Mouse (Mus musculus): ENCODE data around the gene Tmem176b. TPM values are rescaled to one million over a fixed set of nuclear protein-coding genes. Genes with fewer than 3 reads are reported as not detected.

Gene Tmem176b
- polyA plus RNA-seq, 1 experiment from 2014 or later: 143 TPM

DNA sequence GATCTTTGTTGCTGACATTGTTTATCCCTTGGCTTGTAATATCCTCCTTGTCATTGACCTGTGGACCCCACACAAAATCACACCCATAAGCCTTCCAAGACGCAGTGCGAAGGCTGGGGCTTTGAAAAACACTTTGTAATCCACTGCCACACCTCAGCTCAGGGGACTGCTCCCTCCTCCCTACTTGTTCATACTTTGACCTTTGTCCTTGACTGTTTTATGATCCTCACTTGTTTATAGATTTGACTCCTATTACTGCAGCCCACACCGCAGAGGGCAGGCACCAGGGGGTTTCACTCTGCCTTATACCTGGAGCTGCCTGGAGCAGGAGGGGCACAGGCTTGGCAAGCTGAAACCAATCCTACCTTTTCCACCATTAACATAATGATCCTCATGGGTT lies 23.4 kb upstream of the Tmem176b start:
- Histone ChIP-seq H3K4me3 (ENCODE audit: low read length) (no peak overlapping the region), H3K36me3 (ENCODE audit: control insufficient read depth, insufficient read depth, low read length) (no peaks in the 10 kb centered on the region), H3K4me2 (ENCODE audit: low read length) (no peak overlapping the region), H3K9ac (ENCODE audit: low read depth, low read length) (no peak overlapping the region), H3K9me3 (ENCODE audit: control insufficient read depth, low read length) (no peaks in the 10 kb centered on the region), H3K4me1 (ENCODE audit: control insufficient read depth, insufficient read depth, low read depth, low read length) (no peaks in the 10 kb centered on the region; the same call in 1 of the 2 replicates), H3K27me3 (replicated peaks; ENCODE audit: control insufficient read depth, insufficient read depth, low read length) (no peaks in the 10 kb centered on the region), H3K27ac (ENCODE audit: low read depth, low read length) (no peak overlapping the region)
- ATAC-seq: no peak
- WGBS: 79% methylated on average over 3 of the region's 3 CpGs

DNA sequence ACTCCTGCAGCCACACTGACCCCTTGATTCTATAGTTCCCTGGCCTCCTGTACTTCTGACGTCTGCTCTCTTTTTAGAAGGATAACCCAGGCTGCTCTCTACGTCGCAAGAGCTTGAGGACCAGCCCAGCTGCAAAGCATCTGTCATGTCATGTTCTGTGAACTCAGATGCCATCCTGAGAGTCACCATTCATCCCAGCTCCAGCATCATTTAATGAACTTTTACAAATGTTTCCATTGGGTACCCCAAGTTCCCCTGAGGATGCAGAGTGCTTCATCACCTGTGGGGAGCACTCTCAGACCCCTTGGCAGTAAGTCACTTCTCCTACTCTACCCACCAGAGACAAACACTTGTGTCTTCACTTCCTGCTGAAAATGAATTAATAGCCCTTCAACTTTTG lies 22.9 kb upstream of the Tmem176b start:
- Histone ChIP-seq H3K36me3 (ENCODE audit: control insufficient read depth, insufficient read depth, low read length) (no peaks in the 10 kb centered on the region), H3K27ac (ENCODE audit: low read depth, low read length) (no peak overlapping the region), H3K4me3 (ENCODE audit: low read length) (no peak overlapping the region), H3K27me3 (replicated peaks; ENCODE audit: control insufficient read depth, insufficient read depth, low read length) (no peaks in the 10 kb centered on the region), H3K4me1 (ENCODE audit: control insufficient read depth, insufficient read depth, low read depth, low read length) (no peaks in the 10 kb centered on the region; the same call in 1 of the 2 replicates), H3K9ac (ENCODE audit: low read depth, low read length) (no peak overlapping the region), H3K4me2 (ENCODE audit: low read length) (no peak overlapping the region), H3K9me3 (ENCODE audit: control insufficient read depth, low read length) (no peaks in the 10 kb centered on the region)
- 49% methylated on average over 3 of the region's 3 CpGs for WGBS
- no peak for ATAC-seq

GRCm38 (mm10) chr6:48863488-48863887 lies 22.2 kb upstream of the Tmem176b start:
- ATAC-seq: no peak
- H3K36me3 ChIP-seq (ENCODE audit: control insufficient read depth, insufficient read depth, low read length): no peaks in the 10 kb centered on the region
- no peak overlapping the region for H3K27ac ChIP-seq (ENCODE audit: low read depth, low read length)
- no peaks in the 10 kb centered on the region for H3K9me3 ChIP-seq (ENCODE audit: control insufficient read depth, low read length)
- no peaks in the 10 kb centered on the region for H3K27me3 ChIP-seq (replicated peaks; ENCODE audit: control insufficient read depth, insufficient read depth, low read length)
- WGBS: 83% methylated on average over 7 of the region's 7 CpGs
- no peak overlapping the region for H3K4me3 ChIP-seq (ENCODE audit: low read length)
- H3K4me1 ChIP-seq (ENCODE audit: control insufficient read depth, insufficient read depth, low read depth, low read length): no peaks in the 10 kb centered on the region; the same call in 1 of the 2 replicates
- no peak overlapping the region for H3K9ac ChIP-seq (ENCODE audit: low read depth, low read length)
- no peak overlapping the region for H3K4me2 ChIP-seq (ENCODE audit: low read length)

- Histone ChIP-seq H3K9me3 (ENCODE audit: control insufficient read depth, low read length) (no peaks in the 10 kb centered on the region), H3K4me2 (ENCODE audit: low read length) (no peak overlapping the region), H3K4me1 (ENCODE audit: control insufficient read depth, insufficient read depth, low read depth, low read length) (no peaks in the 10 kb centered on the region; the same call in 1 of the 2 replicates), H3K4me3 (ENCODE audit: low read length) (no peak overlapping the region), H3K27ac (ENCODE audit: low read depth, low read length) (no peak overlapping the region), H3K9ac (ENCODE audit: low read depth, low read length) (no peak overlapping the region), H3K27me3 (replicated peaks; ENCODE audit: control insufficient read depth, insufficient read depth, low read length) (no peaks in the 10 kb centered on the region), H3K36me3 (ENCODE audit: control insufficient read depth, insufficient read depth, low read length) (no peaks in the 10 kb centered on the region)
- WGBS: 78% methylated on average over 4 of the region's 4 CpGs
- no peak for ATAC-seq
Measured at GRCm38 (mm10) chr6:48862816-48863215, 21.5 kb upstream of the Tmem176b start.

GRCm38 (mm10) chr6:48861616-48862280 lies 20.5 kb upstream of the Tmem176b start:
- no peak overlapping the region for H3K27ac ChIP-seq (ENCODE audit: low read depth, low read length)
- H3K9me3 ChIP-seq (ENCODE audit: control insufficient read depth, low read length): no peaks in the 10 kb centered on the region
- H3K9ac ChIP-seq (ENCODE audit: low read depth, low read length): no peak overlapping the region
- WGBS: 64% methylated on average over 12 of the region's 12 CpGs
- ATAC-seq: no peak
- no peak overlapping the region for H3K4me2 ChIP-seq (ENCODE audit: low read length)
- H3K4me3 ChIP-seq (ENCODE audit: low read length): no peak overlapping the region
- no peaks in the 10 kb centered on the region for H3K36me3 ChIP-seq (ENCODE audit: control insufficient read depth, insufficient read depth, low read length)
- H3K27me3 ChIP-seq (replicated peaks; ENCODE audit: control insufficient read depth, insufficient read depth, low read length): no peaks in the 10 kb centered on the region
- H3K4me1 ChIP-seq (ENCODE audit: control insufficient read depth, insufficient read depth, low read depth, low read length): no peaks in the 10 kb centered on the region

- ATAC-seq: no peak
- H3K27ac ChIP-seq (ENCODE audit: low read depth, low read length): no peak overlapping the region
- H3K9me3 ChIP-seq (ENCODE audit: control insufficient read depth, low read length): no peaks in the 10 kb centered on the region
- H3K4me2 ChIP-seq (ENCODE audit: low read length): no peak overlapping the region
- H3K9ac ChIP-seq (ENCODE audit: low read depth, low read length): no peak overlapping the region
- no peaks in the 10 kb centered on the region for H3K27me3 ChIP-seq (replicated peaks; ENCODE audit: control insufficient read depth, insufficient read depth, low read length)
- 100% methylated on average over 1 of the region's 1 CpGs for WGBS
- H3K36me3 ChIP-seq (ENCODE audit: control insufficient read depth, insufficient read depth, low read length): no peaks in the 10 kb centered on the region
- H3K4me1 ChIP-seq (ENCODE audit: control insufficient read depth, insufficient read depth, low read depth, low read length): no peaks in the 10 kb centered on the region
- H3K4me3 ChIP-seq (ENCODE audit: low read length): no peak overlapping the region
Measured at GRCm38 (mm10) chr6:48860851-48861250, 19.6 kb upstream of the Tmem176b start.

- Histone ChIP-seq H3K4me3 (ENCODE audit: low read length) (peak overlapping the region; percentile 20; the same call in 1 of the 2 replicates), H3K9ac (ENCODE audit: low read depth, low read length) (peak overlapping the region; percentile 15; the same call in 1 of the 2 replicates), H3K36me3 (ENCODE audit: control insufficient read depth, insufficient read depth, low read length) (no peaks in the 10 kb centered on the region), H3K27ac (ENCODE audit: low read depth, low read length) (no peak overlapping the region), H3K27me3 (replicated peaks; ENCODE audit: control insufficient read depth, insufficient read depth, low read length) (no peaks in the 10 kb centered on the region), H3K4me2 (ENCODE audit: low read length) (peak overlapping the region; percentile 50), H3K4me1 (ENCODE audit: control insufficient read depth, insufficient read depth, low read depth, low read length) (no peaks in the 10 kb centered on the region), H3K9me3 (ENCODE audit: control insufficient read depth, low read length) (no peaks in the 10 kb centered on the region)
- WGBS: 18% methylated on average over 23 of the region's 23 CpGs
- peak; percentile 61; the same call in 1 of the 2 replicates for ATAC-seq
Measured at GRCm38 (mm10) chr6:48860130-48860815, 19.0 kb upstream of the Tmem176b start.

- H3K27ac ChIP-seq (ENCODE audit: low read depth, low read length): no peak overlapping the region
- H3K9ac ChIP-seq (ENCODE audit: low read depth, low read length): no peak overlapping the region
- no peaks in the 10 kb centered on the region for H3K9me3 ChIP-seq (ENCODE audit: control insufficient read depth, low read length)
- H3K27me3 ChIP-seq (replicated peaks; ENCODE audit: control insufficient read depth, insufficient read depth, low read length): no peaks in the 10 kb centered on the region
- H3K4me3 ChIP-seq (ENCODE audit: low read length): no peak overlapping the region
- 55% methylated on average over 8 of the region's 8 CpGs for WGBS
- H3K36me3 ChIP-seq (ENCODE audit: control insufficient read depth, insufficient read depth, low read length): no peaks in the 10 kb centered on the region
- no peaks in the 10 kb centered on the region for H3K4me1 ChIP-seq (ENCODE audit: control insufficient read depth, insufficient read depth, low read depth, low read length)
- no peak overlapping the region for H3K4me2 ChIP-seq (ENCODE audit: low read length)
- no peak for ATAC-seq
Measured at GRCm38 (mm10) chr6:48857613-48858302, 16.5 kb upstream of the Tmem176b start.

GRCm38 (mm10) chr6:48854155-48854554 lies 12.9 kb upstream of the Tmem176b start:
- H3K27ac ChIP-seq (ENCODE audit: low read depth, low read length): no peak overlapping the region
- H3K4me1 ChIP-seq (ENCODE audit: control insufficient read depth, insufficient read depth, low read depth, low read length): no peaks in the 10 kb centered on the region; the same call in 1 of the 2 replicates
- no peak overlapping the region for H3K9ac ChIP-seq (ENCODE audit: low read depth, low read length)
- no peaks in the 10 kb centered on the region for H3K36me3 ChIP-seq (ENCODE audit: control insufficient read depth, insufficient read depth, low read length)
- no peak overlapping the region for H3K4me3 ChIP-seq (ENCODE audit: low read length)
- no peak for ATAC-seq
- H3K9me3 ChIP-seq (ENCODE audit: control insufficient read depth, low read length): no peaks in the 10 kb centered on the region
- WGBS: 99% methylated on average over 2 of the region's 2 CpGs
- no peak overlapping the region for H3K4me2 ChIP-seq (ENCODE audit: low read length)
- no peaks in the 10 kb centered on the region for H3K27me3 ChIP-seq (replicated peaks; ENCODE audit: control insufficient read depth, insufficient read depth, low read length)
